8 mouse cellular contexts compared by ENCODE assay signal in the genomic region with DNA sequence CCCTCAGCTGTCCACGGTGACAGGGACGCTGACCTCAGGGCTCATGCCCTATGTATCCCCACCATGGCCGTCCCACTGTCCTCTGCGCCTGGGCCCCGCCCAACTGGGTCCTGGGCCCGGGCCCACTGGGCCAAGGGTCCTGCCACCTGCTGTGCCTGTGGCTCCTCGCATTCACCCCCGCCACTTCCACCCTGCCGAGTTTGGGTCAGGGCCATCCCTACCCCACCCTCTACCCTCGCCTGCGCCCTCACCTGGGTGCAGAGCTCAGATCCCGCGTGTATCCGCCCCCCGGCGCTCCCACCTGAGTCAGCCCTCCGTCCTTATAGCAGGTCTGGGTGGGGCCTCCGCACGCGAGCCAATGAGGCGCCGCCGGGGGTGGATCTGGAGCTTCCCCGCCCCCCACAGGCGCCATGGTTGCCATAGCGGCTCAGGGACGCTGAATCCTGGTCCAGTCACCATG. TPM values are rescaled to one million over a fixed set of nuclear protein-coding genes. Genes with fewer than 3 reads are reported as not detected.
DNase-seq lines count a peak whose midpoint lies in the region; ATAC-seq and TF ChIP-seq lines count a peak whose summit lies in the region.

A gene (minus strand): TSS at position 346 of the 460 bp plus-strand sequence.

- TF ChIP-seq POLR2A in kidney, adult 2 months (IDR thresholded peaks at IDR 0.05; ENCODE audit: low read depth, low read length), result no peak
- TF ChIP-seq POLR2A in lung, adult 2 months (IDR thresholded peaks at IDR 0.05; ENCODE audit: borderline replicate concordance, extremely low read depth, low read depth, low read length), result no peak

- H3K4me1 ChIP-seq in embryonic facial prominence, embryonic 13.5 days, result peaks cover 17% of the 10 kb centered on the region
- H3K4me1 ChIP-seq in heart, embryonic 11.5 days (ENCODE audit: control insufficient read depth, insufficient read depth, low read length), result peaks cover 20% of the 10 kb centered on the region
- no peaks in the 10 kb centered on the region for H3K4me1 ChIP-seq in kidney, adult 2 months (ENCODE audit: control insufficient read depth, insufficient read depth, low read length)
- 0 out of 2 replicates have a peak, but pooled peaks cover 2% of the 10 kb centered on the region for H3K4me1 ChIP-seq in lung, adult 2 months (ENCODE audit: control insufficient read depth, insufficient read depth, low read length)

- H3K27me3 ChIP-seq in embryonic facial prominence, embryonic 13.5 days, result peaks cover 64% of the 10 kb centered on the region
- peaks cover 60% of the 10 kb centered on the region for H3K27me3 ChIP-seq in heart, embryonic 11.5 days (ENCODE audit: control insufficient read depth, insufficient read depth, low read length)
- H3K27me3 ChIP-seq in kidney, adult 2 months (replicated peaks; ENCODE audit: control insufficient read depth, insufficient read depth, low read length), result no peaks in the 10 kb centered on the region

- TF ChIP-seq CTCF in kidney, adult 2 months (conservative IDR thresholded peaks at IDR 0.05; ENCODE audit: insufficient read depth, insufficient read length, low read depth, low read length), result no peak
- no peak for TF ChIP-seq CTCF in lung, adult 2 months (IDR thresholded peaks at IDR 0.05; ENCODE audit: insufficient read depth, low read length)

- peak within 1 kb of the TSS; percentile 36 for H3K4me3 ChIP-seq in embryonic facial prominence, embryonic 13.5 days
- H3K4me3 ChIP-seq in heart, embryonic 11.5 days (ENCODE audit: low read depth, low read length), result peak within 1 kb of the TSS; percentile 32
- peak within 1 kb of the TSS; percentile 34; the same call in 1 of the 2 replicates for H3K4me3 ChIP-seq in kidney, adult 2 months (ENCODE audit: insufficient read depth, low read depth, low read length)
- no peak within 1 kb of the TSS for H3K4me3 ChIP-seq in lung, adult 2 months (replicated peaks; ENCODE audit: extremely low read depth, low read depth, low read length)

- DNase-seq in urinary bladder, postnatal 14 days (ENCODE audit: low spot score), result peak; percentile 72
- no peak for DNase-seq in urinary bladder, postnatal 10 days (ENCODE audit: low spot score)
- DNase-seq in kidney, adult 2 months, result peak; percentile 87
- DNase-seq in lung, adult 2 months, result peak; percentile 36
- no peak for DNase-seq in layer of hippocampus, adult 18-20 months (ENCODE audit: low spot score in 2 of 2)

- 1% methylated on average over 27 of the region's 27 CpGs for WGBS in embryonic facial prominence, embryonic 13.5 days
- 2% methylated on average over 27 of the region's 27 CpGs for WGBS in heart, embryonic 11.5 days (ENCODE audit: insufficient replicate concordance)
- 3% methylated on average over 27 of the region's 27 CpGs for WGBS in kidney, adult 2 months
- 2% methylated on average over 27 of the region's 27 CpGs for WGBS in lung, adult 2 months

- H3K4me2 ChIP-seq in embryonic facial prominence, embryonic 13.5 days, result peak within 1 kb of the TSS; percentile 59
- peak within 1 kb of the TSS; percentile 66 for H3K4me2 ChIP-seq in heart, embryonic 11.5 days

- ATAC-seq in embryonic facial prominence, embryonic 13.5 days (ENCODE audit: insufficient number of reproducible peaks, insufficient read depth, low FRiP score, low TSS enrichment, low read depth), result no peak
- peak; percentile 36; the same call in 1 of the 2 replicates for ATAC-seq in heart, embryonic 11.5 days (replicated peaks; ENCODE audit: insufficient number of reproducible peaks, low FRiP score, low TSS enrichment)
- ATAC-seq in neutrophil, adult 5-6 weeks (ENCODE audit: extremely low read depth, insufficient number of reproducible peaks, low FRiP score, poor library complexity, severe bottlenecking), result 0 out of 2 replicates have a peak, but pooled peaks have one; percentile 18

- H3K9me3 ChIP-seq in embryonic facial prominence, embryonic 13.5 days, result peaks cover 2% of the 10 kb centered on the region
- peaks cover 5% of the 10 kb centered on the region; the same call in 1 of the 2 replicates for H3K9me3 ChIP-seq in heart, embryonic 11.5 days (replicated peaks; ENCODE audit: control insufficient read depth, low read length)

- no peaks in the 10 kb centered on the region for H3K36me3 ChIP-seq in embryonic facial prominence, embryonic 13.5 days
- H3K36me3 ChIP-seq in heart, embryonic 11.5 days (ENCODE audit: control insufficient read depth, insufficient read depth, low read length), result no peaks in the 10 kb centered on the region
- no peaks in the 10 kb centered on the region for H3K36me3 ChIP-seq in kidney, adult 2 months (ENCODE audit: control insufficient read depth, insufficient read depth, low read length)

- no peak within 1 kb of the TSS for H3K27ac ChIP-seq in embryonic facial prominence, embryonic 13.5 days
- H3K27ac ChIP-seq in heart, embryonic 11.5 days (ENCODE audit: low read depth, low read length), result no peak within 1 kb of the TSS
- no peak within 1 kb of the TSS for H3K27ac ChIP-seq in kidney, adult 2 months (ENCODE audit: insufficient read depth, low read depth, low read length)

- H3K9ac ChIP-seq in embryonic facial prominence, embryonic 13.5 days, result 0 out of 2 replicates have a peak within 1 kb of the TSS, but pooled peaks have one; percentile 44
- 0 out of 2 replicates have a peak within 1 kb of the TSS, but pooled peaks have one; percentile 34 for H3K9ac ChIP-seq in heart, embryonic 11.5 days (ENCODE audit: low read depth, low read length)

RNA-seq across cellular contexts. Expression of the gene that starts here (rescaled TPM):
- 0.17 and 0.30 TPM in 2 replicates for polyA plus RNA-seq in embryonic facial prominence, embryonic 13.5 days (2015; fragmentation: Nextera tagmentation; extraction: Ambion mirVana)
- polyA plus RNA-seq in heart, embryonic 11.5 days (2014; fragmentation: Nextera tagmentation; extraction: Ambion mirVana), result 0.18 and 0.33 TPM in 2 replicates
- polyA plus RNA-seq in kidney, adult 2 months (2012; rRNA removed), result 8.4 and 10.1 TPM in 2 replicates
- polyA plus RNA-seq in lung, adult 2 months (2012; rRNA removed), result 5.5 and 8.6 TPM in 2 replicates
- 3.4 and 4.0 TPM in 2 replicates for total RNA-seq in neutrophil, adult 5-6 weeks (2017)
- total RNA-seq in layer of hippocampus, adult 18-20 months (2021), result 1 to 10 TPM in 1 of 2 experiments, under 1 TPM in 1; 0.67 to 1.1 TPM

Comparison
In these comparisons a context has a peak if more than half of its experiments do, and no peak if none do; other contexts are left out.
1. DNase-seq: peak in urinary bladder, postnatal 14 days (single experiment), kidney, adult 2 months (single experiment) and lung, adult 2 months (single experiment); none in urinary bladder, postnatal 10 days (single experiment) and layer of hippocampus, adult 18-20 months (0 of 2).
2. Peak in ATAC-seq, H3K4me3 ChIP-seq, H3K9ac ChIP-seq and H3K4me2 ChIP-seq in heart, embryonic 11.5 days; RNA of the gene not detected or under 1 TPM.